Mouse (Mus musculus): Measurements from ENCODE around the gene Methig1.
"Not testable (repeated sequence)": the region's sequence is repeated elsewhere in the genome, so short reads cannot be mapped to it uniquely, and the experiment has no call there.

Methig1 gene

GRCm38 (mm10) chr15:100352711-100353250 is at the start of gene Methig1, which contains the start of gene Mettl7a2:
Gene Methig1, plus strand, starts transcription at chr15:100353149.
Gene Mettl7a2, plus strand, starts transcription at chr15:100353200.
- DNase-seq = no peak

- DNase-seq = no peak
Measured at GRCm38 (mm10) chr15:100303428-100304018, 49.4 kb upstream of the Methig1 start.

- peak; percentile 84 for DNase-seq
Measured at GRCm38 (mm10) chr15:100304019-100304991, 48.6 kb upstream of the Methig1 start, which contains the start of gene Mettl7a1. Gene Mettl7a1, plus strand, starts transcription at chr15:100304140.

- no peak for DNase-seq
Measured at GRCm38 (mm10) chr15:100306201-100306600, 46.7 kb upstream of the Methig1 start.

GRCm38 (mm10) chr15:100307438-100308096 is 45.4 kb upstream of the Methig1 start:
- peak; percentile 66 for DNase-seq

GRCm38 (mm10) chr15:100312346-100312745 is 40.6 kb upstream of the Methig1 start:
- no peak for DNase-seq

GRCm38 (mm10) chr15:100314448-100315145 is 38.4 kb upstream of the Methig1 start:
- no peak for DNase-seq

- not testable (repeated sequence) for DNase-seq
Measured at GRCm38 (mm10) chr15:100318014-100318671, 34.8 kb upstream of the Methig1 start.

GRCm38 (mm10) chr15:100319884-100320283 is 33.1 kb upstream of the Methig1 start:
- no peak for DNase-seq

GRCm38 (mm10) chr15:100320295-100320905 is 32.5 kb upstream of the Methig1 start:
- no peak for DNase-seq

GRCm38 (mm10) chr15:100321134-100321533 is 31.8 kb upstream of the Methig1 start:
- DNase-seq = peak; percentile 28

- no peak for DNase-seq
Measured at GRCm38 (mm10) chr15:100324021-100324591, 28.8 kb upstream of the Methig1 start.

GRCm38 (mm10) chr15:100325235-100325634 is 27.7 kb upstream of the Methig1 start:
- DNase-seq = no peak

GRCm38 (mm10) chr15:100328089-100328488 is 24.9 kb upstream of the Methig1 start:
- DNase-seq = not testable (repeated sequence)

GRCm38 (mm10) chr15:100329336-100329735 is 23.6 kb upstream of the Methig1 start:
- not testable (repeated sequence) for DNase-seq

- DNase-seq = no peak
Measured at GRCm38 (mm10) chr15:100330739-100331138, 22.2 kb upstream of the Methig1 start.

- not testable (repeated sequence) for DNase-seq
Measured at GRCm38 (mm10) chr15:100332077-100332961, 20.6 kb upstream of the Methig1 start.

GRCm38 (mm10) chr15:100334629-100335028 is 18.3 kb upstream of the Methig1 start, which contains the start of gene Mettl7a3:
Gene Mettl7a3, plus strand, starts transcription at chr15:100334929.
- no peak for DNase-seq

GRCm38 (mm10) chr15:100337328-100337727 is 15.6 kb upstream of the Methig1 start:
- not testable (repeated sequence) for DNase-seq

GRCm38 (mm10) chr15:100337847-100338246 is 15.1 kb upstream of the Methig1 start:
- DNase-seq = peak; percentile 57
